16 mouse cellular contexts compared by ENCODE assay signal in the genomic region with DNA sequence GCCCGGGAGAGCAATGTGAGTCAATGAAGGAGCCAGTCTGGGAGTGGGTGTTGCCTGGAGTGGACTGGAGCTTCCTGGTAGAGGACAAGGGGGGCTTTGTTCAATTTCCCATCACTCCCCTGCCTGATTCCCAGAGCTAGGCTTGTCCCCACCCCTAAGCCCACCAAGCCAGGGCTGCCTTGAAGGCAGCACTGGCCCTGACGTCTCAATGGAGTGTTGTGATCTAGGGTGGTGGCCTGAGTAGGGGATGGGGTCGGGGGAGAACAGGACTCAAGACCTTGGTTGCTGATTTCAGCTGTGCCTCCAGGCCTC. TPM values are rescaled to one million over a fixed set of nuclear protein-coding genes. Genes with fewer than 3 reads are reported as not detected.
DNase-seq lines count a peak whose midpoint lies in the region; ATAC-seq lines count a peak whose summit lies in the region.
"Had no signal": no experiment of that assay in that cellular context is flagged by ENCODE, and none has a peak within 500 bp of the region (broad histone marks: within the 10 kb centered on the region; RNA-seq: fewer than 3 reads in every experiment).

No protein-coding gene starts in this region.

- no peak overlapping the region for H3K9ac ChIP-seq in hindbrain, embryonic 12.5 days
- no peak overlapping the region for H3K9ac ChIP-seq in hindbrain, embryonic 14.5 days
- no peak overlapping the region for H3K9ac ChIP-seq in embryonic facial prominence, embryonic 14.5 days (ENCODE audit: low read depth, low read length)
- H3K9ac ChIP-seq in hindbrain, embryonic 16.5 days (ENCODE audit: low read depth, low read length): peak overlapping the region; percentile 35; the same call in 1 of the 2 replicates
- H3K9ac ChIP-seq in limb, embryonic 15.5 days: no peak overlapping the region
- no peak overlapping the region for H3K9ac ChIP-seq in kidney, embryonic 16.5 days (replicated peaks; ENCODE audit: low read length)
- H3K9ac ChIP-seq: heart, embryonic 15.5 days; lung, embryonic 14.5 days had no signal

- peak overlapping the region; percentile 44; the same call in 1 of the 2 replicates for H3K27ac ChIP-seq in hindbrain, embryonic 12.5 days
- no peak overlapping the region for H3K27ac ChIP-seq in hindbrain, embryonic 14.5 days
- peak overlapping the region; percentile 72 for H3K27ac ChIP-seq in embryonic facial prominence, embryonic 14.5 days (replicated peaks; ENCODE audit: low read depth, low read length)
- H3K27ac ChIP-seq in hindbrain, embryonic 16.5 days (ENCODE audit: low read depth, low read length): peak overlapping the region; percentile 69
- H3K27ac ChIP-seq in limb, embryonic 15.5 days: peak overlapping the region; percentile 81
- no peak overlapping the region for H3K27ac ChIP-seq in kidney, embryonic 16.5 days (ENCODE audit: low read length)
- H3K27ac ChIP-seq: heart, embryonic 15.5 days had no signal

- no peaks in the 10 kb centered on the region; the same call in 1 of the 2 replicates for H3K27me3 ChIP-seq in hindbrain, embryonic 12.5 days
- H3K27me3 ChIP-seq in hindbrain, embryonic 14.5 days (ENCODE audit: control insufficient read depth, insufficient read depth, low read length): no peaks in the 10 kb centered on the region
- no peaks in the 10 kb centered on the region for H3K27me3 ChIP-seq in embryonic facial prominence, embryonic 14.5 days (replicated peaks; ENCODE audit: control insufficient read depth, insufficient read depth, low read length)
- H3K27me3 ChIP-seq in hindbrain, embryonic 16.5 days (replicated peaks; ENCODE audit: control insufficient read depth, insufficient read depth, low read length): no peaks in the 10 kb centered on the region
- no peaks in the 10 kb centered on the region for H3K27me3 ChIP-seq in limb, embryonic 15.5 days
- no peaks in the 10 kb centered on the region for H3K27me3 ChIP-seq in kidney, embryonic 16.5 days (ENCODE audit: insufficient read depth, low read length)
- H3K27me3 ChIP-seq: heart, embryonic 15.5 days had no signal

- H3K4me2 ChIP-seq in hindbrain, embryonic 12.5 days (replicated peaks): no peak overlapping the region
- H3K4me2 ChIP-seq in hindbrain, embryonic 14.5 days (replicated peaks): no peak overlapping the region
- no peak overlapping the region for H3K4me2 ChIP-seq in embryonic facial prominence, embryonic 14.5 days (ENCODE audit: low read depth, low read length)
- H3K4me2 ChIP-seq in hindbrain, embryonic 16.5 days (ENCODE audit: low read length): no peak overlapping the region
- H3K4me2 ChIP-seq in limb, embryonic 15.5 days: no peak overlapping the region
- H3K4me2 ChIP-seq in kidney, embryonic 16.5 days (replicated peaks; ENCODE audit: low read depth, low read length): no peak overlapping the region
- H3K4me2 ChIP-seq: heart, embryonic 15.5 days; lung, embryonic 14.5 days had no signal

- H3K9me3 ChIP-seq in hindbrain, embryonic 12.5 days (replicated peaks): no peaks in the 10 kb centered on the region
- H3K9me3 ChIP-seq in hindbrain, embryonic 14.5 days (ENCODE audit: control insufficient read depth, low read length): no peaks in the 10 kb centered on the region
- no peaks in the 10 kb centered on the region for H3K9me3 ChIP-seq in embryonic facial prominence, embryonic 14.5 days (ENCODE audit: control insufficient read depth, low read length)
- no peaks in the 10 kb centered on the region for H3K9me3 ChIP-seq in hindbrain, embryonic 16.5 days (ENCODE audit: control insufficient read depth, low read length)
- H3K9me3 ChIP-seq in limb, embryonic 15.5 days: no peaks in the 10 kb centered on the region
- no peaks in the 10 kb centered on the region for H3K9me3 ChIP-seq in kidney, embryonic 16.5 days (ENCODE audit: low read length)
- H3K9me3 ChIP-seq: heart, embryonic 15.5 days had no signal

- H3K4me1 ChIP-seq in hindbrain, embryonic 12.5 days: peaks cover 30% of the 10 kb centered on the region
- peaks cover 10% of the 10 kb centered on the region for H3K4me1 ChIP-seq in hindbrain, embryonic 14.5 days (replicated peaks; ENCODE audit: control insufficient read depth, insufficient read depth, low read length)
- H3K4me1 ChIP-seq in embryonic facial prominence, embryonic 14.5 days (ENCODE audit: control insufficient read depth, insufficient read depth, low read length): peaks cover 1% of the 10 kb centered on the region
- H3K4me1 ChIP-seq in hindbrain, embryonic 16.5 days (ENCODE audit: control insufficient read depth, insufficient read depth, low read depth, low read length): peaks cover 20% of the 10 kb centered on the region
- H3K4me1 ChIP-seq in limb, embryonic 15.5 days: peaks cover 34% of the 10 kb centered on the region
- H3K4me1 ChIP-seq in kidney, embryonic 16.5 days (ENCODE audit: insufficient read depth, low read length): peaks cover 4% of the 10 kb centered on the region

- DNase-seq in hindbrain, embryonic 14.5 days (ENCODE audit: low spot score): no peak
- no peak for DNase-seq in embryonic facial prominence, embryonic 14.5 days (ENCODE audit: low spot score)
- no peak for DNase-seq in urinary bladder, postnatal 36 days (ENCODE audit: low spot score in 2 of 2)
- DNase-seq: adrenal gland, postnatal 10 days; cerebellum, postnatal 10 days; heart, adult 11 months; layer of hippocampus, postnatal 36 days; liver; lung, embryonic 14.5 days; thymus, adult 2 months had no signal

- no peaks in the 10 kb centered on the region for H3K36me3 ChIP-seq in hindbrain, embryonic 12.5 days
- H3K36me3 ChIP-seq in hindbrain, embryonic 14.5 days (replicated peaks; ENCODE audit: control insufficient read depth, insufficient read depth): no peaks in the 10 kb centered on the region
- H3K36me3 ChIP-seq in embryonic facial prominence, embryonic 14.5 days (ENCODE audit: control insufficient read depth, insufficient read depth, low read length): peaks cover 79% of the 10 kb centered on the region
- H3K36me3 ChIP-seq in hindbrain, embryonic 16.5 days (ENCODE audit: control insufficient read depth, insufficient read depth, low read length): no peaks in the 10 kb centered on the region
- peaks cover 70% of the 10 kb centered on the region for H3K36me3 ChIP-seq in limb, embryonic 15.5 days
- H3K36me3 ChIP-seq in kidney, embryonic 16.5 days (ENCODE audit: insufficient read depth, low read length): peaks cover 3% of the 10 kb centered on the region; the same call in 1 of the 2 replicates
- H3K36me3 ChIP-seq: heart, embryonic 15.5 days had no signal

- WGBS in hindbrain, embryonic 12.5 days: 55% methylated on average over 3 of the region's 3 CpGs
- WGBS in hindbrain, embryonic 14.5 days: 45% methylated on average over 3 of the region's 3 CpGs
- WGBS in embryonic facial prominence, embryonic 14.5 days: 37% methylated on average over 3 of the region's 3 CpGs
- WGBS in hindbrain, embryonic 16.5 days: 53% methylated on average over 3 of the region's 3 CpGs
- 65% methylated on average over 3 of the region's 3 CpGs for WGBS in limb, embryonic 15.5 days
- 50% methylated on average over 3 of the region's 3 CpGs for WGBS in kidney, embryonic 16.5 days

- no peak overlapping the region for H3K4me3 ChIP-seq in hindbrain, embryonic 12.5 days
- H3K4me3 ChIP-seq in hindbrain, embryonic 14.5 days (replicated peaks; ENCODE audit: low read length): no peak overlapping the region
- no peak overlapping the region for H3K4me3 ChIP-seq in embryonic facial prominence, embryonic 14.5 days (ENCODE audit: low read depth, low read length)
- no peak overlapping the region for H3K4me3 ChIP-seq in hindbrain, embryonic 16.5 days (ENCODE audit: low read length)
- H3K4me3 ChIP-seq in limb, embryonic 15.5 days: no peak overlapping the region
- no peak overlapping the region for H3K4me3 ChIP-seq in kidney, embryonic 16.5 days (ENCODE audit: low read length)
- H3K4me3 ChIP-seq: heart, embryonic 15.5 days had no signal

- ATAC-seq in hindbrain, embryonic 12.5 days (ENCODE audit: low FRiP score): no peak
- no peak; the same call in 1 of the 2 replicates for ATAC-seq in hindbrain, embryonic 14.5 days (ENCODE audit: low FRiP score)
- ATAC-seq in embryonic facial prominence, embryonic 14.5 days (ENCODE audit: low read depth): peak; percentile 30; the same call in 1 of the 2 replicates
- peak; percentile 55 for ATAC-seq in hindbrain, embryonic 16.5 days
- ATAC-seq in limb, embryonic 15.5 days (ENCODE audit: insufficient number of reproducible peaks, low FRiP score, low TSS enrichment, low read depth): peak; percentile 25; the same call in 1 of the 2 replicates
- no peak for ATAC-seq in kidney, embryonic 16.5 days (ENCODE audit: low FRiP score, low TSS enrichment)
- ATAC-seq in megakaryocyte-erythroid progenitor cell, adult 5-6 weeks (replicated peaks; ENCODE audit: low FRiP score, low TSS enrichment, poor library complexity, severe bottlenecking): no peak

RNA-seq across cellular contexts. Expression of a gene that starts 8.3 kb away (rescaled TPM):
- polyA plus RNA-seq in hindbrain, embryonic 12.5 days (2016; fragmentation: Nextera tagmentation; extraction: Ambion mirVana): 29.8 and 32.5 TPM in 2 replicates
- polyA plus RNA-seq in hindbrain, embryonic 14.5 days (2014; fragmentation: Nextera tagmentation; extraction: Ambion mirVana): 10.1 and 11.1 TPM in 2 replicates
- 180 and 188 TPM in 2 replicates for polyA plus RNA-seq in embryonic facial prominence, embryonic 14.5 days (2014; fragmentation: Nextera tagmentation; extraction: Ambion mirVana)
- polyA plus RNA-seq in hindbrain, embryonic 16.5 days (2015; fragmentation: Nextera tagmentation; extraction: Ambion mirVana): 11.8 and 16.2 TPM in 2 replicates
- polyA plus RNA-seq in limb, embryonic 15.5 days (2015; fragmentation: Nextera tagmentation; extraction: Ambion mirVana): 175 and 199 TPM in 2 replicates
- polyA plus RNA-seq in kidney, embryonic 16.5 days (2015; fragmentation: Nextera tagmentation; extraction: Ambion mirVana): 41.2 and 48.8 TPM in 2 replicates
- 7.1 TPM in 1 of 2 replicates, not detected in the other for total RNA-seq in megakaryocyte-erythroid progenitor cell, adult 5-6 weeks (2014; fragmentation: Nextera tagmentation)
- 0.52 and 9.1 TPM in 2 replicates for total RNA-seq in megakaryocyte-erythroid progenitor cell, adult 5-6 weeks (2017)

RNA-seq across cellular contexts. Expression of a gene that starts 46.4 kb away (rescaled TPM):
- polyA plus RNA-seq in hindbrain, embryonic 12.5 days (2016; fragmentation: Nextera tagmentation; extraction: Ambion mirVana): 59.7 and 61.0 TPM in 2 replicates
- polyA plus RNA-seq in hindbrain, embryonic 14.5 days (2014; fragmentation: Nextera tagmentation; extraction: Ambion mirVana): 66.0 and 77.7 TPM in 2 replicates
- polyA plus RNA-seq in embryonic facial prominence, embryonic 14.5 days (2014; fragmentation: Nextera tagmentation; extraction: Ambion mirVana): 67.1 and 68.6 TPM in 2 replicates
- polyA plus RNA-seq in hindbrain, embryonic 16.5 days (2015; fragmentation: Nextera tagmentation; extraction: Ambion mirVana): 69.0 and 71.3 TPM in 2 replicates
- polyA plus RNA-seq in limb, embryonic 15.5 days (2015; fragmentation: Nextera tagmentation; extraction: Ambion mirVana): 68.1 and 75.1 TPM in 2 replicates
- polyA plus RNA-seq in kidney, embryonic 16.5 days (2015; fragmentation: Nextera tagmentation; extraction: Ambion mirVana): 85.5 and 90.9 TPM in 2 replicates
- 27.0 and 57.4 TPM in 2 replicates for total RNA-seq in megakaryocyte-erythroid progenitor cell, adult 5-6 weeks (2014; fragmentation: Nextera tagmentation)
- 8.8 and 15.2 TPM in 2 replicates for total RNA-seq in megakaryocyte-erythroid progenitor cell, adult 5-6 weeks (2017)

Comparison
In these comparisons a context has a peak if more than half of its experiments do, and no peak if none do; other contexts are left out.
1. ATAC-seq: peak in embryonic facial prominence, embryonic 14.5 days (single experiment), hindbrain, embryonic 16.5 days (single experiment) and limb, embryonic 15.5 days (single experiment); none in hindbrain, embryonic 12.5 days (single experiment), hindbrain, embryonic 14.5 days (single experiment), kidney, embryonic 16.5 days (single experiment) and megakaryocyte-erythroid progenitor cell, adult 5-6 weeks (single experiment).
2. H3K27ac ChIP-seq: peak in hindbrain, embryonic 12.5 days (single experiment), embryonic facial prominence, embryonic 14.5 days (single experiment), hindbrain, embryonic 16.5 days (single experiment) and limb, embryonic 15.5 days (single experiment); none in hindbrain, embryonic 14.5 days (single experiment) and kidney, embryonic 16.5 days (single experiment).